ENCODE assay signal across 15 mouse cellular contexts in genomic region chr4:150005231-150005630, GRCm38 (mm10).
"Had no signal": no experiment of that assay in that cellular context is flagged by ENCODE, and none has a peak within 500 bp of the region (broad histone marks: within the 10 kb centered on the region; RNA-seq: fewer than 3 reads in every experiment).

No protein-coding gene starts in this region.

- H3K27me3 ChIP-seq: limb, embryonic 15.5 days; neural tube, embryonic 12.5 days; stomach, embryonic 15.5 days had no signal

- DNase-seq: kidney, postnatal 36 days; layer of hippocampus, adult 9-11 months; layer of hippocampus, postnatal 36 days; lung, adult 2 months; lung, postnatal 10 days; midbrain, embryonic 14.5 days; right cerebral cortex, postnatal 14 days; thymus, adult 2 months; thymus, postnatal 25 days had no signal

- H3K27ac ChIP-seq: kidney, postnatal 0 days; limb, embryonic 15.5 days; liver, embryonic 14.5 days; midbrain, embryonic 10.5 days; neural tube, embryonic 12.5 days; stomach, embryonic 15.5 days had no signal

- H3K4me3 ChIP-seq: limb, embryonic 15.5 days; midbrain, embryonic 10.5 days; neural tube, embryonic 12.5 days; stomach, embryonic 15.5 days had no signal

- H3K4me2 ChIP-seq: limb, embryonic 15.5 days; neural tube, embryonic 12.5 days; stomach, embryonic 15.5 days had no signal

- H3K9ac ChIP-seq: limb, embryonic 15.5 days; liver, embryonic 14.5 days; neural tube, embryonic 12.5 days; stomach, embryonic 15.5 days had no signal

- H3K36me3 ChIP-seq: limb, embryonic 15.5 days; midbrain, embryonic 10.5 days; neural tube, embryonic 12.5 days; stomach, embryonic 15.5 days had no signal

- H3K9me3 ChIP-seq: limb, embryonic 15.5 days; midbrain, embryonic 10.5 days; neural tube, embryonic 12.5 days; stomach, embryonic 15.5 days had no signal
